Mouse (Mus musculus) neural tube, embryonic 15.5 days (tissue): ENCODE data around the gene Rasl11b. TPM values are rescaled to one million over a fixed set of nuclear protein-coding genes. Genes with fewer than 3 reads are reported as not detected.

Experiments used
- ATAC-seq: fragments of 200-750 bp; cut with Nextera tagmentation; 2 replicates; pipeline ENCODE4 v1.8.0; 2017; ENCODE audit warnings: mild to moderate bottlenecking, moderate TSS enrichment, moderate library complexity; ENCODE audit not compliant: low FRiP score
- H3K27ac ChIP-seq: fragments of 300-500 bp; sonication (generic); replicated peaks from 2 replicates; pipeline ENCODE4 v1.5.1; 2015; ENCODE audit warnings: mild to moderate bottlenecking, inconsistent platforms
- H3K27me3 ChIP-seq: fragments of 300-500 bp; sonication (generic); replicated peaks from 2 replicates; pipeline ENCODE4 v1.6.1; 2015; ENCODE audit warnings: inconsistent platforms
- H3K36me3 ChIP-seq: fragments of 300-500 bp; sonication (generic); 2 replicates; pipeline ENCODE4 v1.6.1; 2015; ENCODE audit warnings: inconsistent platforms
- H3K4me1 ChIP-seq: fragments of 300-500 bp; sonication (generic); 2 replicates; pipeline ENCODE4 v1.6.1; 2015; ENCODE audit warnings: inconsistent platforms
- H3K4me2 ChIP-seq: fragments of 300-500 bp; sonication (generic); 2 replicates; pipeline ENCODE4 v1.6.1; 2015; ENCODE audit warnings: inconsistent platforms, mild to moderate bottlenecking, moderate library complexity
- H3K4me3 ChIP-seq: fragments of 300-500 bp; sonication (generic); replicated peaks from 2 replicates; pipeline ENCODE4 v1.5.1; 2015; ENCODE audit warnings: mild to moderate bottlenecking, inconsistent platforms
- H3K9ac ChIP-seq: fragments of 300-500 bp; sonication (generic); replicated peaks from 2 replicates; pipeline ENCODE4 v1.6.1; 2015; ENCODE audit warnings: mild to moderate bottlenecking, inconsistent platforms
- H3K9me3 ChIP-seq: fragments of 300-500 bp; sonication (generic); replicated peaks from 2 replicates; pipeline ENCODE4 v1.6.1; 2016; ENCODE audit warnings: inconsistent platforms
- WGBS: fragments of 180-500 bp; shearing (Covaris S2); methylation state at CpG from one replicate; pipeline ENCODE4 v1.1.7; 2015; ENCODE audit warnings: mixed read lengths; 5-methylcytosine and 5-hydroxymethylcytosine counted together
- polyA plus RNA-seq: library from polyadenylated mRNA; unstranded; fragments of >200 nt; fragmentation: Nextera tagmentation; extraction: Ambion mirVana; gene quantifications from 2 replicates; pipeline ENCODE4 v1.2.1, GENCODE M21; 2015

Rasl11b gene
- polyA plus RNA-seq, 1 experiment from 2014 or later = 16.5 TPM

DNA sequence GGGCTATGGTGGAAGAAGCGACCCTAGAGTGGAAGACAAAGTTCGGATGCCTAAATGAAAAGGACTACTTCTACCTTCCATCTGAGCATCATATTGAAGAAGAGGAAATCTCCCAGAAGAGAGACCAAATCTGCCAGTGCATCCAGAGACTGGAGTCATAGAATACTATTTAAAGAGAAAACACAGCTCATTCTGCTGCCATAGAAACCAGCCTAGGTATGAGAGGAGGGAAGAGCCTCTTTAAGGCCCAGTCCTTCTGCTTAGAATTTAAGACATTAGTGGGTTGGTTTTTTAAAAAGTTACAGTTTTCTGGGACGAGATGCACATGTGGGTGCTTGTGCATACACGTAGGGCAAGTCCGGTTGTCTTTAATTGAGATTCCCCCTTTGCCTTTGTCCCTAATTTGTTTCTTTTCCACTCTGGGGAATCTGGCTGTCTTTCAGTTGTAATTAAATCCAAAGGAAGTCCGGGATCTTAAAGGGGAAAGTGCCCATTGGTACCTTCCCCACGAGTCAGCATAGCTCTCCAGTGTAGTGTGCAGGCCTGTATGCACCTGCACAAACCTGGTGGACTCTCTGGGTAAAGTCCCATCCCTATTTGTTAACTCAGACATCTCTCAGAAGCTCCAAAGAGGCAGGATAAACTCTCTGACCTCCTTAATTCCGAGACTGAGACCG is 5.5 kb upstream of the Rasl11b start:
- H3K4me1 ChIP-seq = peaks cover 20% of the 10 kb centered on the region
- 47% methylated on average over 9 of the region's 9 CpGs for WGBS
- no peak for ATAC-seq
- H3K27ac ChIP-seq = no peak overlapping the region
- H3K9me3 ChIP-seq = no peaks in the 10 kb centered on the region
- no peak overlapping the region for H3K9ac ChIP-seq
- no peaks in the 10 kb centered on the region for H3K36me3 ChIP-seq
- no peak overlapping the region for H3K4me2 ChIP-seq
- H3K4me3 ChIP-seq = no peak overlapping the region
- H3K27me3 ChIP-seq = no peaks in the 10 kb centered on the region

DNA sequence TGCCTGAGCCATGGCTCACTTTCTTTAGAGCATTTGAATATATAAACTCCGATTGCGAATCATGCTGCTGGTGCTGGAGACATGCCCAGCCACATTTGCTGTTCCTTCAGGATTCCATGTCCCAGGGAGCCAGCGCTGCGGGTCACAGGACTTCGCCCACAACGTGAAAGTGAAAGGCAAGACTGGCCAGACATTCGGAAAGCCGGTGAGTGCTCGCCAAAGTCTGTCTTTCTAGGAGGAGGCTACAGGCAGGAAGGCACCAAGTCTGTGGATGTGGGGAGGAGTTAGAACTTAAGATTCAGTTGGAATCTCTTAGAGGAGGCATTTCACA is 5.0 kb upstream of the Rasl11b start:
- Histone ChIP-seq H3K27me3 (no peaks in the 10 kb centered on the region), H3K27ac (no peak overlapping the region), H3K9me3 (no peaks in the 10 kb centered on the region), H3K4me3 (no peak overlapping the region), H3K36me3 (no peaks in the 10 kb centered on the region), H3K4me1 (peaks cover 23% of the 10 kb centered on the region), H3K9ac (no peak overlapping the region), H3K4me2 (no peak overlapping the region)
- WGBS = 48% methylated on average over 9 of the region's 9 CpGs
- no peak for ATAC-seq

DNA sequence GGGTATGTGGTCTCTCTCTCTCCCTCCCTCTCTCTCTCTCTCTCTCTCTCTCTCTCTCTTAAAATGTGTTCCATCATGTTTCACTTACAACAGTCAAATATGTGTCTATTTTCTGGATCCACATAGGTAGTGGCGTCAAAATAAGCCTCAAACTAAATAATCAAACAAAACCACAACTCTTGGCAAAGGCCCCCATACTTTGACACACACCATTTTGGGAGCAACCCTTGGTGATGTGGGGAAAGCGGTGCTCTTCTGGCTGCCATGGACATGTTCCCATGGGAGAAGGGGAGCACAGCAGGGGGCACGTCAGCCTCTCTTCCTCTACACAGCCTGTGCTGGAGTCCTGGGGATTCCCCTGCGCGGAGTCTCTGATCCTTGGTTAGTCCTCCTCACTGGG is 4.2 kb upstream of the Rasl11b start:
- Histone ChIP-seq H3K4me3 (no peak overlapping the region), H3K4me1 (peaks cover 29% of the 10 kb centered on the region), H3K27me3 (no peaks in the 10 kb centered on the region), H3K4me2 (no peak overlapping the region), H3K27ac (no peak overlapping the region), H3K9me3 (no peaks in the 10 kb centered on the region), H3K9ac (no peak overlapping the region), H3K36me3 (no peaks in the 10 kb centered on the region)
- ATAC-seq = no peak
- WGBS = 84% methylated on average over 5 of the region's 5 CpGs

DNA sequence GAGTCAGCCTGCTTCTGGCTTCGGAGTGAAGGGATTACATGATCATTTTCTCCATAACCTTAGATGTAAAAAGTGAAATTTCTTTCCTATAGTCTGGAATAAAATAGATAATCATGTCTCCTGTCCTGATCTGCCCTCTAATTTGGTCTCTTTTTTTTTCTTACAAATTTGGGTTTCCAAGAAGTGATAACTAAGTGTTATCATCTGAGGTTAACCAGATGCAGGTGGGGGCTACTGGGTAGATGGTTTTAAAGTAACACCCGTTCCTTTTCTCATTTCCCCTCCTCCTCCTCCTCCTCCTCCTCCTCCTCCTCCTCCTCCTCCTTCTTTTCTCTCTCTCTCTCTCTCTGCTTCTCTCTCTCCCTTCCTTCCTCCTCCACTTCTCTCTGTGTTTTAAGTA is 2.1 kb upstream of the Rasl11b start:
- no peak overlapping the region for H3K4me2 ChIP-seq
- H3K4me1 ChIP-seq = peaks cover 45% of the 10 kb centered on the region
- H3K9me3 ChIP-seq = no peaks in the 10 kb centered on the region
- no peak overlapping the region for H3K4me3 ChIP-seq
- no peak for ATAC-seq
- no peak overlapping the region for H3K27ac ChIP-seq
- WGBS = 51% methylated on average over 2 of the region's 2 CpGs
- no peak overlapping the region for H3K9ac ChIP-seq
- no peaks in the 10 kb centered on the region for H3K27me3 ChIP-seq
- H3K36me3 ChIP-seq = no peaks in the 10 kb centered on the region

DNA sequence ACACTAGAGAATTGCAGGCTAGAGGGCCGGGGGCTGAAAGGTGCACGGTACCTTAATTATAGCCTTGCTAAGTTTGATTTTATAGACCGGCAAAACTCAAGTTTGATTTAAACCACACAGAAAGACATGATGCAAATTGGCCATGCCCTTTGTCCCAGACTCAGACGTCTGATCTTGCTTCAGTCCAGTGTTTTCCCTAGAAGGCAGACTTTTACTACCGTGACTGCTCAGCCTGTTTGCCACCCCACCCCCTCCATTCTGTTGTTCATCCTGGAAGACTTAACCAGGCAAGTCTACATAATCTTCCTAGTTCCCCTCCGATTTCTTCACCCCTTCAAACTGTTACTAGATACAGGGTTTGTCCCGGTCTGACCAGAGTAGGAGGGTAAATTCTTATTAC is 1.5 kb upstream of the Rasl11b start:
- 18% methylated on average over 7 of the region's 7 CpGs for WGBS
- H3K4me1 ChIP-seq = peaks cover 51% of the 10 kb centered on the region
- H3K9me3 ChIP-seq = no peaks in the 10 kb centered on the region
- no peak overlapping the region for H3K4me3 ChIP-seq
- no peaks in the 10 kb centered on the region for H3K27me3 ChIP-seq
- no peak overlapping the region for H3K27ac ChIP-seq
- H3K4me2 ChIP-seq = no peak overlapping the region
- H3K36me3 ChIP-seq = no peaks in the 10 kb centered on the region
- no peak overlapping the region for H3K9ac ChIP-seq
- ATAC-seq = no peak

DNA sequence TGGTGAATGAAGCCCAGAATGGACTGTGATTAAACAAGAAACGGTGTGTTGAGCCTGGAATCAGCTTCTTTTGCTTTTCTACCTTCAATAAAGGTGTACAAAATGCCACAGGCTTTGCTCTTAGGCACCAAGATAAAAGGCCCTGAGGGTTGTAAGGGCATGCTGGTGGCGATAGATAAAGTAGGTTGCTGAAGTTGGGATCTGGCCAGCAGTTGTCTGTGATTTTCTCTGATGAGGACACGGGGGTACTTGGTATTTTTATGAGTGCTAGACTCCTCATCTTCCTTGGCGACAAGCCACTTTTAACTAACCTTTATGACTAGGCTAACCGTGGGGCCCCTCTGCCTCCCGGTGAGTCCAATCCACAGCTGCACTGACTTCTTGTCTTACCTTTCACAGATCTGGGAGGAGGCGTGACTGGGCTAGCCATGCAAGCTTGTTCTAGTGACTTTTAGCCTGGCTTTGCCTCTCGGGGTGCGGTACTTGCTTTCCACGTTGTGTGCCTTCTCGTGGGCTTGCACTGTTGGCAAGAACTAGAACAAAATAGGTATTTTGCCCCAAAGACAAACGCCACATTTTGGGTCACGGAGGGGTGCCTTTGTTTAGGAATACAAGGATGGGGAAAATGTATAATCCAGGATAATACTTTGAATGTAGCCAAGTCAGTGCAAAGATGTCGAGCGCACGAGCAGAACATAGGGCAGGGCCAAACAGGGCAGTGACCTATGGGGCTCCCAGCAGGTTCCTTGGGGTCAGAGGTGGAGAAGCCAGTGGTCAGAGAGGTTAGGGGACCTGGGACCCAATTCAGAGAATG is 852 bp upstream of the Rasl11b start:
- Histone ChIP-seq H3K27ac (no peak overlapping the region), H3K9me3 (no peaks in the 10 kb centered on the region), H3K4me1 (peaks cover 52% of the 10 kb centered on the region), H3K9ac (peak overlapping the region; percentile 67), H3K27me3 (no peaks in the 10 kb centered on the region), H3K4me3 (peak overlapping the region; percentile 61), H3K4me2 (peak overlapping the region; percentile 99), H3K36me3 (no peaks in the 10 kb centered on the region)
- 13% methylated on average over 16 of the region's 16 CpGs for WGBS
- ATAC-seq = peak; percentile 7; the same call in 1 of the 2 replicates

DNA sequence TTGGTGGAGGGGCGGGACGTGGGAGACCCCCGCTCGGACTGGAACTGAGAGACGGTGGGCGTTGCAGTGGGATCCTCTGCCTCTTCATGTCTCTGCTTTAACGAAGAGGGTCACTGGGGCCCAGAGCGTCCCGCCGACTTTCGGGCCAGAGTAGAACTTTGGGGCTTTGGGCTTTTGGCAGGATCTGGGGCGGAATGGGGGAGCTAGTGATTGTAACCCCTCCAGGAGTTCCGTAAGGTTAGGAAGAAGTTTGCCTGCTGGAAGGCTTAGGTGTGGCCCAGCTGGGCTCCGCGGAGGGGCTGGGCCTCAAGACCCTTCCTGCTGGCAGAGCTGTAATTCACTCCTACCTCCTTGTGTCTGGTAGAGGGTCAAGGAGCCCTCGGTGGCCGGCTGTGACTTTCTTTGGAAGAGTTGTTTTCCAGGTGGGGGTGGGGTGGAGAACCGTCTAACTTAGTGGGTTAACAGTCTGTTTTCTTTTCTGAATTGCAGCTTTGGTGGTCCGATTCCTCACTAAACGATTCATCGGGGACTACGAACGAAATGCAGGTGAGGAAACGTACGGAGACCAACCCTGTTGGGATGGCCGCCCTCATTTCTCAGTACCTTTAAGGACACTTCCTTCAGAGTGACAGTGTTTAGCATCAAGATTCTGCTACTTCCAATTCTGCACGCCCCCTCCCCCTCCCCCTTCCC is 674 bp downstream of the Rasl11b start:
- Histone ChIP-seq H3K4me3 (peak overlapping the region; percentile 61), H3K4me1 (peaks cover 50% of the 10 kb centered on the region), H3K9ac (peak overlapping the region; percentile 67), H3K9me3 (no peaks in the 10 kb centered on the region), H3K36me3 (no peaks in the 10 kb centered on the region), H3K4me2 (peak overlapping the region; percentile 99), H3K27ac (peak overlapping the region; percentile 35), H3K27me3 (no peaks in the 10 kb centered on the region)
- peak; percentile 48; the same call in 1 of the 2 replicates for ATAC-seq
- WGBS = 1% methylated on average over 26 of the region's 27 CpGs

DNA sequence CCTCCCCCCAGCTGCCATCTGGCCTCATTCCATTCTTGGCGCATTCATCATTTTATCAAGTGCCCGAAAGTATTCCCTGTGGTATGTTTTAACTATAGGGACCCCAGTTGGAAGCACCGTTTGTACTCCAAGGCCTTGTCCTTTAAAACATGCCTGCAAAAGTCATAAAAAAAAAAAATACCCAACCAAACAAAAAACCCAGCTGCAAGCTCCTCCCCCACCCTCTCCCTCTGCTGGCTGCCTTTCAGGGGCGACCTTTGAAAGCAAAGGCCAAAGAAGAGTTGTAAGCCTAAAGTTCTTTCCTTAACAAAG is 1.2 kb downstream of the Rasl11b start:
- no peaks in the 10 kb centered on the region for H3K9me3 ChIP-seq
- no peak overlapping the region for H3K27ac ChIP-seq
- H3K4me3 ChIP-seq = peak overlapping the region; percentile 61
- H3K36me3 ChIP-seq = no peaks in the 10 kb centered on the region
- peak overlapping the region; percentile 99 for H3K4me2 ChIP-seq
- peaks cover 50% of the 10 kb centered on the region for H3K4me1 ChIP-seq
- H3K9ac ChIP-seq = 0 out of 2 replicates have a peak overlapping the region, but pooled peaks have one; percentile 5
- WGBS = 2% methylated on average over 4 of the region's 4 CpGs
- ATAC-seq = no peak
- no peaks in the 10 kb centered on the region for H3K27me3 ChIP-seq

DNA sequence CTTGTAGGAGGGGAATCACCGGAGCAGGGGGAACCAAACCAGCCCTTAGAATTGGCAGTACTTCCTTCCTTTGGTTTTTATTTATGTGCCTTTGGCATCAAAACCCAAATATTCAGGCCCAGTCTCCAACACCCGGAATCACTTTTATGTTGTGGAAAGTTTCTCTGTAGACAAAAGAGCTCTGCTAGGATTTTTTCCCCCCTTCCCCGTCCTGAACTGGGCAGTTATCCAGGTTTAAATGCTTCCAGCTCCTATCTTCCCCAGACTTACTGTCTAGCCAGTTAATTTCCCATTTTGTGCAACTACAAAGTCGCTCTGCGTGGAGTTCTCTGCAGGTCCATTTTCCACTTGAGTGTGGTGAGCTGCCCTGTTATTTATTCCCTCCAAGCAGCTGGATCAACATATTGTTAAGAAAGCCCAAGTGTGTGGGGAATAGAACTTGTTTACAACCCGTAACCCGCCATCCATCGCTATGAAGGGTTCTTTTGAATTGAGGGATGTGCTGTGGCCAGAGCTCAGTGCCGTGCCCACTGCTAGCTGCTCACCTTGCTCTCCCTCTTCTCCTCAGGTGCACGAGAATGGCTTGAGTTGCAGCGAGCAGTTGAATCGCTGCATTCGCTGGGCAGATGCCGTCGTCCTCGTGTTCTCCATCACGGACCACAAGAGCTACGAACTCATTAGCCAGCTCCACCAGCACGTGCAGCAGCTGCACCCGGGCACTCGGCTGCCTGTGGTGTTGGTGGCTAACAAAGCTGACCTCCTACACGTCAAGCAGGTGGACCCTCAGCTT is 2.6 kb downstream of the Rasl11b start:
- H3K4me2 ChIP-seq = peak overlapping the region; percentile 99
- H3K4me3 ChIP-seq = 0 out of 2 replicates have a peak overlapping the region, but pooled peaks have one; percentile 4
- H3K27me3 ChIP-seq = no peaks in the 10 kb centered on the region
- no peaks in the 10 kb centered on the region for H3K9me3 ChIP-seq
- peaks cover 50% of the 10 kb centered on the region for H3K4me1 ChIP-seq
- WGBS = 52% methylated on average over 22 of the region's 22 CpGs
- H3K27ac ChIP-seq = peak overlapping the region; percentile 58
- H3K9ac ChIP-seq = no peak overlapping the region
- no peaks in the 10 kb centered on the region for H3K36me3 ChIP-seq
- ATAC-seq = no peak

DNA sequence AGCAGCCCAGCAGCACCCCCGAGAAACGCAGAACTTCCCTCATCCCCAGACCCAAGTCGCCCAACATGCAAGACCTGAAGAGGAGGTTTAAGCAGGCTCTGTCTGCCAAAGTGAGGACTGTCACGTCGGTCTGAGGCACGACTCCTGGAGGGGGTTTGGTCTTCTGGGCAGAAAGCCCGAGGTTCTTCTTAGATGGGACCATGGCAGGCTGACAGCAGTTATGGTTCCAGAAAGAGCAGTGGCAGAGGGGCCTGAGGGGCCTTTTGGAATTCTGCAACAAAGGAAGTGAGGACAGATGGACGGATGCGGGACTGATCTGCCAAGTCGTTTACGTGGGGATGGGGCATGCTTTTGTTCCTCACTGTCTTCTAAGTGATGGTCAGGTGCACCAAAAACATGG is 3.4 kb downstream of the Rasl11b start:
- Histone ChIP-seq H3K9ac (no peak overlapping the region), H3K27me3 (no peaks in the 10 kb centered on the region), H3K4me2 (peak overlapping the region; percentile 99), H3K4me1 (peaks cover 48% of the 10 kb centered on the region), H3K27ac (no peak overlapping the region; the same call in 1 of the 2 replicates), H3K4me3 (no peak overlapping the region), H3K36me3 (no peaks in the 10 kb centered on the region), H3K9me3 (no peaks in the 10 kb centered on the region)
- 68% methylated on average over 11 of the region's 11 CpGs for WGBS
- no peak for ATAC-seq

DNA sequence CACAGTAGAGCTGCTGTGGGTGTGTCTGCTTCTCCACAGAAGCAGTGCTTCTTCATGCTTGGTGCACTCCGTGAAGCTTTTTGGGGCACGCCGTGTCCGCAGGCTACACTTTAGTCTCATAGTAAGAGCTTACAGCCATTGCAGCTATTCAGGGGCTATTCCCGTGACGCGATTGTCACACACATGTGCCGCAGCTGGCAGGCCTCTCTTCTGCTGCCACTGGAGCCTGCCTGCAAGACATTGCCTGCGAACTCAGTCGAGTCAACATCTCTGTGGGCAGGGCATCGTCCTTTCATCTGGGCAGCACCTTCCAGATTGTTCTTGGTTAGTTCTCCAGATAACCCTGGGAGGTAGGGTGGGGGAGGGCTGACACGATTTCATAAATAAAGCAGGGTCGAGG is 4.7 kb downstream of the Rasl11b start:
- 72% methylated on average over 13 of the region's 13 CpGs for WGBS
- Histone ChIP-seq H3K27me3 (no peaks in the 10 kb centered on the region), H3K9ac (no peak overlapping the region), H3K4me1 (peaks cover 36% of the 10 kb centered on the region), H3K4me3 (no peak overlapping the region), H3K36me3 (no peaks in the 10 kb centered on the region), H3K4me2 (no peak overlapping the region), H3K9me3 (no peaks in the 10 kb centered on the region), H3K27ac (no peak overlapping the region)
- ATAC-seq = no peak
